Mouse (Mus musculus): ENCODE results near the gene Gm7233.
"Not testable (repeated sequence)": the region's sequence is repeated elsewhere in the genome, so short reads cannot be mapped to it uniquely, and the experiment has no call there.

Gene Gm7233

GRCm38 (mm10) chr14:43179567-43179966 is at the start of gene Gm7233:
TSS of gene Gm7233 (plus strand) at chr14:43179867.
- DNase-seq (ENCODE audit: low spot score): not testable (repeated sequence)

GRCm38 (mm10) chr14:43167189-43167588 is 12.5 kb upstream of the Gm7233 start:
- not testable (repeated sequence) for DNase-seq (ENCODE audit: low spot score)

GRCm38 (mm10) chr14:43167942-43168341 is 11.7 kb upstream of the Gm7233 start:
- DNase-seq (ENCODE audit: low spot score): not testable (repeated sequence)

GRCm38 (mm10) chr14:43168573-43169170 is 11.0 kb upstream of the Gm7233 start:
- DNase-seq (ENCODE audit: low spot score): not testable (repeated sequence)

- not testable (repeated sequence) for DNase-seq (ENCODE audit: low spot score)
Observed at GRCm38 (mm10) chr14:43235204-43235603, 55.5 kb downstream of the Gm7233 start, which contains the start of gene Gm8122. TSS of gene Gm8122 (minus strand) at chr14:43235304.
